Mouse (Mus musculus) skeletal muscle tissue, adult 2 months (tissue): ENCODE results near the gene Kmt2d.
A peak's percentile ranks its signal among the peaks of the same experiment; 100 is the strongest.
"Not testable (repeated sequence)": the region's sequence is repeated elsewhere in the genome, so short reads cannot be mapped to it uniquely, and the experiment has no call there.

ENCODE experiments used
- DNase-seq: peaks from one replicate; pipeline ENCODE4 v3.0.0-alpha.2; 2012; ENCODE audit warnings: low read depth, low spot score

Kmt2d gene

GRCm38 (mm10) chr15:98832161-98833058 is 38.6 kb downstream of the Kmt2d start:
- DNase-seq, result no peak

GRCm38 (mm10) chr15:98831684-98832035 is 39.3 kb downstream of the Kmt2d start:
- DNase-seq, result no peak

- peak; percentile 93 for DNase-seq
Observed at GRCm38 (mm10) chr15:98830736-98831683, 40.0 kb downstream of the Kmt2d start, which contains the start of gene Prkag1. TSS of gene Prkag1 (minus strand) at chr15:98831521.

- DNase-seq, result no peak
Observed at GRCm38 (mm10) chr15:98827611-98828011, 43.4 kb downstream of the Kmt2d start.

- DNase-seq, result no peak
Observed at GRCm38 (mm10) chr15:98823434-98823833, 47.6 kb downstream of the Kmt2d start.

GRCm38 (mm10) chr15:98822147-98822546 is 48.9 kb downstream of the Kmt2d start:
- no peak for DNase-seq

- DNase-seq, result no peak
Observed at GRCm38 (mm10) chr15:98821403-98821802, 49.6 kb downstream of the Kmt2d start.

- DNase-seq, result no peak
Observed at GRCm38 (mm10) chr15:98820937-98821336, 50.1 kb downstream of the Kmt2d start.

- DNase-seq, result no peak
Observed at GRCm38 (mm10) chr15:98818171-98818570, 52.8 kb downstream of the Kmt2d start.

GRCm38 (mm10) chr15:98812741-98813424 is 58.1 kb downstream of the Kmt2d start:
- DNase-seq, result no peak

GRCm38 (mm10) chr15:98810212-98810611 is 60.8 kb downstream of the Kmt2d start:
- not testable (repeated sequence) for DNase-seq

- DNase-seq, result no peak
Observed at GRCm38 (mm10) chr15:98809390-98809789, 61.6 kb downstream of the Kmt2d start, which contains the start of gene Ddn. TSS of gene Ddn (minus strand) at chr15:98809490.

- DNase-seq, result no peak
Observed at GRCm38 (mm10) chr15:98808651-98809134, 62.3 kb downstream of the Kmt2d start.

GRCm38 (mm10) chr15:98807895-98808650 is 62.9 kb downstream of the Kmt2d start:
- no peak for DNase-seq

GRCm38 (mm10) chr15:98806809-98807770 is 63.9 kb downstream of the Kmt2d start:
- DNase-seq, result no peak

- DNase-seq, result no peak
Observed at GRCm38 (mm10) chr15:98806071-98806808, 64.8 kb downstream of the Kmt2d start.

- no peak for DNase-seq
Observed at GRCm38 (mm10) chr15:98805324-98806040, 65.5 kb downstream of the Kmt2d start.

GRCm38 (mm10) chr15:98804054-98804453 is 67.0 kb downstream of the Kmt2d start:
- DNase-seq, result no peak
